Mouse (Mus musculus): ENCODE results near the gene Psat1.

Psat1 gene

GRCm38 (mm10) chr19:15924181-15924865 is 22.8 kb downstream of the Psat1 start:
- no peak for DNase-seq (ENCODE audit: low spot score)

- DNase-seq (ENCODE audit: low spot score), result peak; percentile 48
Observed at GRCm38 (mm10) chr19:15923426-15923825, 23.7 kb downstream of the Psat1 start.

- no peak for DNase-seq (ENCODE audit: low spot score)
Observed at GRCm38 (mm10) chr19:15919336-15919735, 27.8 kb downstream of the Psat1 start.

- DNase-seq (ENCODE audit: low spot score), result peak; percentile 35
Observed at GRCm38 (mm10) chr19:15918111-15918510, 29.0 kb downstream of the Psat1 start.

- peak; percentile 56 for DNase-seq (ENCODE audit: low spot score)
Observed at GRCm38 (mm10) chr19:15913249-15913997, 33.7 kb downstream of the Psat1 start.

- no peak for DNase-seq (ENCODE audit: low spot score)
Observed at GRCm38 (mm10) chr19:15911441-15911840, 35.7 kb downstream of the Psat1 start.

GRCm38 (mm10) chr19:15910987-15911386 is 36.1 kb downstream of the Psat1 start:
- no peak for DNase-seq (ENCODE audit: low spot score)

GRCm38 (mm10) chr19:15910488-15910887 is 36.6 kb downstream of the Psat1 start:
- no peak for DNase-seq (ENCODE audit: low spot score)

GRCm38 (mm10) chr19:15908016-15908415 is 39.1 kb downstream of the Psat1 start:
- DNase-seq (ENCODE audit: low spot score), result no peak

- DNase-seq (ENCODE audit: low spot score), result peak; percentile 83
Observed at GRCm38 (mm10) chr19:15904734-15905133, 42.4 kb downstream of the Psat1 start.

- DNase-seq (ENCODE audit: low spot score), result peak; percentile 41
Observed at GRCm38 (mm10) chr19:15903508-15904480, 43.3 kb downstream of the Psat1 start.

- DNase-seq (ENCODE audit: low spot score), result no peak
Observed at GRCm38 (mm10) chr19:15895681-15896080, 51.5 kb downstream of the Psat1 start.

- no peak for DNase-seq (ENCODE audit: low spot score)
Observed at GRCm38 (mm10) chr19:15892146-15892545, 55.0 kb downstream of the Psat1 start.

GRCm38 (mm10) chr19:15888466-15888865 is 58.7 kb downstream of the Psat1 start:
- DNase-seq (ENCODE audit: low spot score), result no peak

GRCm38 (mm10) chr19:15882705-15883426 is 64.3 kb downstream of the Psat1 start:
- DNase-seq (ENCODE audit: low spot score), result no peak

GRCm38 (mm10) chr19:15880731-15881130 is 66.4 kb downstream of the Psat1 start:
- DNase-seq (ENCODE audit: low spot score), result no peak

GRCm38 (mm10) chr19:15879271-15879670 is 67.9 kb downstream of the Psat1 start:
- DNase-seq (ENCODE audit: low spot score), result no peak

GRCm38 (mm10) chr19:15868865-15869698 is 78.1 kb downstream of the Psat1 start:
- DNase-seq (ENCODE audit: low spot score), result no peak

GRCm38 (mm10) chr19:15866851-15867250 is 80.3 kb downstream of the Psat1 start:
- DNase-seq (ENCODE audit: low spot score), result no peak

GRCm38 (mm10) chr19:15866126-15866525 is 81.0 kb downstream of the Psat1 start:
- DNase-seq (ENCODE audit: low spot score), result peak; percentile 13

GRCm38 (mm10) chr19:15865431-15865830 is 81.7 kb downstream of the Psat1 start:
- DNase-seq (ENCODE audit: low spot score), result no peak

All from yolk sac, embryonic 10.5 days (tissue).